Mouse (Mus musculus) embryonic facial prominence, embryonic 13.5 days (tissue): ENCODE measurements around the gene Cerkl. TPM values are rescaled to one million over a fixed set of nuclear protein-coding genes. Genes with fewer than 3 reads are reported as not detected.

Experiments used
- ATAC-seq: fragments of 200-750 bp; cut with Nextera tagmentation; 2 replicates; pipeline ENCODE4 v1.8.0; 2017; ENCODE audit warnings: low read depth; ENCODE audit not compliant: insufficient number of reproducible peaks, insufficient read depth, low FRiP score, low TSS enrichment
- H3K27ac ChIP-seq: fragments of 300-500 bp; sonication (generic); 2 replicates; pipeline ENCODE4 v1.5.1; 2015; ENCODE audit warnings: moderate library complexity, mild to moderate bottlenecking, inconsistent platforms
- H3K27me3 ChIP-seq: fragments of 300-500 bp; sonication (generic); 2 replicates; pipeline ENCODE4 v1.6.1; 2015; ENCODE audit warnings: mild to moderate bottlenecking, inconsistent platforms
- H3K36me3 ChIP-seq: fragments of 300-500 bp; sonication (generic); 2 replicates; pipeline ENCODE4 v1.6.1; 2015; ENCODE audit warnings: mild to moderate bottlenecking, inconsistent platforms
- H3K4me1 ChIP-seq: fragments of 300-500 bp; sonication (generic); 2 replicates; pipeline ENCODE4 v1.6.1; 2015; ENCODE audit warnings: inconsistent platforms
- H3K4me2 ChIP-seq: fragments of 300-500 bp; sonication (generic); 2 replicates; pipeline ENCODE4 v1.6.1; 2015; ENCODE audit warnings: moderate library complexity, mild to moderate bottlenecking, inconsistent platforms
- H3K4me3 ChIP-seq: fragments of 300-500 bp; sonication (generic); 2 replicates; pipeline ENCODE4 v1.5.1; 2015; ENCODE audit warnings: mild to moderate bottlenecking, inconsistent platforms
- H3K9ac ChIP-seq: fragments of 300-500 bp; sonication (generic); 2 replicates; pipeline ENCODE4 v1.6.1; 2015; ENCODE audit warnings: mild to moderate bottlenecking, inconsistent platforms
- H3K9me3 ChIP-seq: fragments of 300-500 bp; sonication (generic); 2 replicates; pipeline ENCODE4 v1.6.1; 2016; ENCODE audit warnings: inconsistent platforms
- WGBS: fragments of 180-500 bp; shearing (Covaris S2); methylation state at CpG from one replicate; pipeline ENCODE4 v1.1.7; 2015; ENCODE audit warnings: mixed read lengths; 5-methylcytosine and 5-hydroxymethylcytosine counted together
- polyA plus RNA-seq: library from polyadenylated mRNA; unstranded; fragments of >200 nt; fragmentation: Nextera tagmentation; extraction: Ambion mirVana; gene quantifications from 2 replicates; pipeline ENCODE4 v1.2.1, GENCODE M21; 2015

Gene Cerkl
- 2.9 TPM in 2 replicates for polyA plus RNA-seq

DNA sequence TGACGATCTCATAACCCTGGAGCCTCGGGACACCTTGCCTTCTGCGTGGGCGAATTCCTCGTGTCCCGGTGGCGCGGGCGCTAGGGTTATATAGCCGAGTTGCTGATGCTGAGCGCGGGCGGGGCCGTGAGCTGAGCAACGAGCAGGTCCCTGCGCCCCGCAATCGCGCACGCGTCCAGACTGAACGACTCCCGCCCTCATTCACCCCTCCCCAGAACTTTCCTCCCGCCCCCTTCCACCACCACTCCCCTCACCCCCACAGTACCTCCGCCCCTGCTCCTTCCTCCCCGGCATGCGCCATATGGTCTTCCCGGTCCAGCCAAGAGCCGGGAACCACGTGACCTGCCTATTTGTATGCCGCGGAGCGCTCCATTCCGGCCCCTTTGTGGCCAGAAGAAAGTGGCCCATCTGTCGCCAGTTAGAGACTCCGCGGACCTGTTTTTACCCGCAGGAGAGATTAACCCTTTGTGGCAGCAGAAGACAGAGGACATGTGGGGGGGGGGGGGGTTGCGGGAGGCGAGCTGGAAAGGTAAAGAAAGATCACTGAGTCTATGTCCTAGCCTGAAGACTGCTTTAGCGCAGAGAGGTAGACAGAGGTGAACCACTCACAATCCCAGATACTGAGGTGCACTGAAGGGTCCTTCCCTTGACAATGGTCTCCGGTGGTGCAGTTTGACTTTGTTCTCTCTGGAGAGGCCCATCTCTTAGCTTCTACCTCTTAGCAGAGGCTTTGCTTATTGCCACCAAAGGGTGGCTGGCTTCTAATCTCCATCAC is at the start of gene Cerkl, which contains the start of gene Neurod1:
Gene Cerkl, minus strand, starts transcription at position 211 of the 775 bp plus-strand sequence.
Gene Neurod1, minus strand, starts transcription at position 177 of the 775 bp plus-strand sequence.
- peaks cover 79% of the 10 kb centered on the region for H3K27me3 ChIP-seq
- WGBS = under 1% methylated on average over 39 of the region's 42 CpGs
- H3K4me2 ChIP-seq = peak within 1 kb of the TSS; percentile 65
- peaks cover 22% of the 10 kb centered on the region for H3K4me1 ChIP-seq
- no peak within 1 kb of the TSS for H3K9ac ChIP-seq
- no peaks in the 10 kb centered on the region for H3K9me3 ChIP-seq
- 0 out of 2 replicates have a peak, but pooled peaks have one; percentile 48 for ATAC-seq
- H3K36me3 ChIP-seq = no peaks in the 10 kb centered on the region
- H3K4me3 ChIP-seq = peak within 1 kb of the TSS; percentile 33
- no peak within 1 kb of the TSS for H3K27ac ChIP-seq

DNA sequence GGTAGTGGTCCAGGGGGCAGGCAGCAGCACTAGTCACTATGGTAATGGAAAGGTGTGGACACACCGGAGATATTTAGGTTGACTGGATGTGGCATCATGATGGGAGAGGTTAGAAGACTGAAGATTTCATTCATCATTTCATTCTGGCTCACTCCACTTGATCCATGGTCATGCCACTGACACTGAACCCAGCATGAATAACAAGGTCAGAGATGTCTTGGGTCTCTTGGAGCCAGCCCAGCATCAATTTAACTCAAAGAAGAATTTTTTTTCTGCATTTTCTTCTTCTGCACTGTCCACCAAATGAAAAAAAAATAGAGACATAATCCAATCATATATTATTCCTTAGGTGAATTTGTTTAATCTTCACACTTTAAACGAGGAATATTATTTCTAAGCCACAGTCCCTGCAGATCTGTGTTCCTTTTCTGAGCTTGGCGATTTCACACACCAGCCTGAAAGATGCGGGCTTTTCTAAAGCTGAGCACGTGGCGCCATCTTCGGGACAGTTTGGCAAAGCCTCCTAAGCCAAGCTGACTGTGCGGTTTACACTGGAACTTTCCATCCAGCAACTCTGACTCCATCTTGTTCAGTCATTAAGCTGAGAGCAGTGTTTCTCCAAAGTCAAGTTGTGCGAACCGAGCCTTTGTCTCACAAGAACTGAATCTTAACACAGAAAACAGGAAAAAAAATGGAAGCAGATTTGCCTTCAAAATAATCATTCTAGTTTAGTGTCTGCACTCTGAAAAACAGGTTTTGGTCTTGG is 42.6 kb upstream of the Cerkl start:
- Histone ChIP-seq H3K36me3 (no peaks in the 10 kb centered on the region), H3K4me3 (no peak overlapping the region), H3K4me2 (no peak overlapping the region), H3K27ac (no peak overlapping the region), H3K9me3 (no peaks in the 10 kb centered on the region), H3K9ac (no peak overlapping the region), H3K4me1 (no peaks in the 10 kb centered on the region), H3K27me3 (peaks cover 10% of the 10 kb centered on the region; the same call in 1 of the 2 replicates)
- WGBS = 25% methylated on average over 10 of the region's 10 CpGs
- no peak for ATAC-seq

GRCm38 (mm10) chr2:79485127-79485526 is 28.5 kb upstream of the Cerkl start:
- H3K36me3 ChIP-seq = no peaks in the 10 kb centered on the region
- no peak overlapping the region for H3K4me2 ChIP-seq
- no peaks in the 10 kb centered on the region for H3K27me3 ChIP-seq
- no peak overlapping the region for H3K9ac ChIP-seq
- no peak overlapping the region; the same call in 1 of the 2 replicates for H3K27ac ChIP-seq
- ATAC-seq = no peak
- no peaks in the 10 kb centered on the region for H3K4me1 ChIP-seq
- 33% methylated on average over 3 of the region's 3 CpGs for WGBS
- H3K9me3 ChIP-seq = no peaks in the 10 kb centered on the region
- H3K4me3 ChIP-seq = no peak overlapping the region

DNA sequence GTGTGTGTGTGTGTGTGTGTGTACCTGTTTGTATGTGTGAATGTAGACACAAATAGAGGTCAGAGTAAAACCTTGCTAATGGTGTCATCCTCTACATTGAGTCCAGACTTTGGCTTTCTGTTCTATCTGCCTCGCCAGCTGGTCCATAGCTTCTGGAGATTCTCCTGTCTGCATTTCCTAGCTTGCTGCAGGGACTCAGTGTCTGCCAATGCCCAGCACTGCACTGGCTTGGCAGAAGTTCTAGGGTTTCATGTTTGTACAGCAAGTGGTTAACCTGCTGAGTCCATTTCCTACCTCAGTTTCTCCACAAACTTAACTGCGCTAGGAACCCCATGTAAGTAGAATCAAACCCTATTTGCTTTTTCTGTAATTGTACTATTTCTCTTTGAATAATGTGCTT is 25.9 kb upstream of the Cerkl start:
- no peak overlapping the region for H3K4me2 ChIP-seq
- H3K27me3 ChIP-seq = no peaks in the 10 kb centered on the region
- H3K4me3 ChIP-seq = no peak overlapping the region
- no peaks in the 10 kb centered on the region for H3K9me3 ChIP-seq
- H3K4me1 ChIP-seq = no peaks in the 10 kb centered on the region
- WGBS = 89% methylated on average over 2 of the region's 2 CpGs
- H3K9ac ChIP-seq = no peak overlapping the region
- ATAC-seq = no peak
- no peak overlapping the region for H3K27ac ChIP-seq
- no peaks in the 10 kb centered on the region for H3K36me3 ChIP-seq

DNA sequence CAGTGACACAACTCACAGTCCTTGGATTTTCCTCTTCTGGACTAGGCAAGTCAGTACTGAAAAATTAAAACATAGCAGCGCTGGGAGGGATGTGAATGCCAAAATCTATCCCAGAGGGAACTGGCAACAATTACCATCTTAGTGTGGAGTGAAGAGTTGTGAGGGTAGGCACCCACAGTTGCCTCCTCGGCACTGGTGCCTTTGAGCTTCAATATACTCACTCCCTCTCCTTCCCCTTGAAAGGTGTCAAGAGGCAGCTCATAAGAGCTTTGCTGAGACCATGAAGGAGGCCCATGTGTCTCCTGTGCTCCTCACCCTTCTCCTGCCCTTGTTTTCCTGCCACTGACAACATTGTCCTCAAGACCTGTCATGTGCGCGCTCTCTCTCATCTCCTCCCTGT is 5.8 kb upstream of the Cerkl start:
- Histone ChIP-seq H3K27ac (no peak overlapping the region), H3K27me3 (peaks cover 50% of the 10 kb centered on the region), H3K9me3 (no peaks in the 10 kb centered on the region), H3K4me2 (no peak overlapping the region), H3K4me3 (no peak overlapping the region), H3K9ac (no peak overlapping the region), H3K36me3 (no peaks in the 10 kb centered on the region), H3K4me1 (peaks cover 9% of the 10 kb centered on the region; the same call in 1 of the 2 replicates)
- ATAC-seq = no peak
- WGBS = 81% methylated on average over 4 of the region's 4 CpGs

DNA sequence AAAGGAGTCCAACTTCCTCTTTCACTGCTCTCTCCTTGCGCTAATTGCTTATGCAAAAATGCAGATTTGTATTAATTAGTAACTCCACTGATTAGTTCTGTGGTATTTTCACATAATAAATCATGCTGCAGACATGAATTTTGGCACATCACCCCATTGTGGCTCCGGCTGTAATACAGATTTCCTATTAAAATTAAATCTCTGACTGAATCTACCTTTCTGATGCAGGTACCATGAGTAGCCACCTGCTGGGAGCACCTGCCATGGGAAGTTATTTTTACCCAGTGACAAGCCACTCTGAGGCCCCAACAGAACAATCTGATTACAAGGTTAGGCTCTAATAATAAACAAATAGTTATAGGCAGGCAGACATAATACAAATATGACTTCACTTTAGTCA is 5.3 kb upstream of the Cerkl start:
- Histone ChIP-seq H3K4me1 (peaks cover 9% of the 10 kb centered on the region; the same call in 1 of the 2 replicates), H3K4me2 (no peak overlapping the region), H3K9me3 (no peaks in the 10 kb centered on the region), H3K4me3 (no peak overlapping the region), H3K9ac (no peak overlapping the region), H3K27ac (no peak overlapping the region), H3K36me3 (no peaks in the 10 kb centered on the region), H3K27me3 (peaks cover 56% of the 10 kb centered on the region)
- no peak for ATAC-seq
- WGBS = 82% methylated on average over 2 of the region's 2 CpGs

DNA sequence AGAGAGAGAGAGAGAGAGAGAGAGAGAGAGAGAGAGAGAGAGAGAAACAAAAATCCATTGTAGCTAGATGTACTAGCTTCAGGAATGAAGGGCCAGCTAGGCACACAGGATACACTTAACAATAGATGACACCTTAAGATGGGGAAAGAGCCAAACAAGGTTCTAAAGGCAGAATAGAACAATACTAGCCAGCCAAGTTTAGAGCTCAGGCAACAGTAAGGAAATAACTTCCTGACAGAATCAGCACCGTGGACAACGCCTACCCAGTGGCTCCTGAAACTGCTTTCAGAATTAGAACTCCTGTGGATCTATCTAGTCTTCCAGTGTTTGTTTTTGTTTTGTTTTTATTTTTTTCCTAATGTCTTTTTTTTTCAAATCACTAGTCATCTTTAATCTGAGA is 4.0 kb upstream of the Cerkl start:
- Histone ChIP-seq H3K9ac (no peak overlapping the region), H3K4me1 (peaks cover 16% of the 10 kb centered on the region), H3K27me3 (peaks cover 69% of the 10 kb centered on the region), H3K4me3 (no peak overlapping the region), H3K4me2 (no peak overlapping the region), H3K9me3 (no peaks in the 10 kb centered on the region), H3K27ac (no peak overlapping the region), H3K36me3 (no peaks in the 10 kb centered on the region)
- no peak for ATAC-seq
- WGBS = 2% methylated on average over 2 of the region's 2 CpGs

- no peak overlapping the region for H3K9ac ChIP-seq
- H3K36me3 ChIP-seq = no peaks in the 10 kb centered on the region
- H3K27me3 ChIP-seq = peaks cover 73% of the 10 kb centered on the region
- H3K27ac ChIP-seq = no peak overlapping the region
- WGBS = 6% methylated on average over 14 of the region's 14 CpGs
- no peak for ATAC-seq
- no peak overlapping the region for H3K4me3 ChIP-seq
- peaks cover 16% of the 10 kb centered on the region for H3K4me1 ChIP-seq
- H3K9me3 ChIP-seq = no peaks in the 10 kb centered on the region
- H3K4me2 ChIP-seq = no peak overlapping the region
Measured at GRCm38 (mm10) chr2:79460107-79460506, 3.5 kb upstream of the Cerkl start.

- no peak overlapping the region for H3K4me3 ChIP-seq
- no peak overlapping the region for H3K27ac ChIP-seq
- H3K27me3 ChIP-seq = peaks cover 81% of the 10 kb centered on the region
- no peak overlapping the region for H3K4me2 ChIP-seq
- H3K9ac ChIP-seq = no peak overlapping the region
- peaks cover 19% of the 10 kb centered on the region for H3K4me1 ChIP-seq
- H3K36me3 ChIP-seq = no peaks in the 10 kb centered on the region
- ATAC-seq = no peak
- 2% methylated on average over 44 of the region's 44 CpGs for WGBS
- no peaks in the 10 kb centered on the region for H3K9me3 ChIP-seq
Measured at GRCm38 (mm10) chr2:79459061-79460045, 2.8 kb upstream of the Cerkl start.

DNA sequence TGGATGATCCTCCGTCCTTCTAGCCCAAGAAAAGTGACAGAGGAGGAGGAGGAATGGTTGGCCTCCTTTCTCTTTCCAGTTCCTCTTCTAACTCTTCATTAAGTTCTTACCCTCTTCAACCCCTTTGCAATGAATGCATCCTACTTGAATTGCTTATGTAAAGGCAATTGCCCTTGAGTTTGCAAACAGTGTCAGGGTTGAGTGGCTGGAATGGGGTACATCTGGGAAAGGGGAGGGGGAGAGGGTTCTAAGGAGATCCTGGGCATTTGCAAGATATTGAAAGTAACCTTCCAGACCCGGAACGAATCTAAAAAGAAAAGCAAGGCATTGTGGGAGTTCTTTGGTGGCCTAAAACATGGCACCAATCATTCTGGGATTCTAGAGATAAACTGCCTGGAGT is 1.3 kb upstream of the Cerkl start:
- WGBS = 12% methylated on average over 3 of the region's 3 CpGs

GRCm38 (mm10) chr2:79457434-79457833 is 849 bp upstream of the Cerkl start:
- ATAC-seq = no peak
- H3K36me3 ChIP-seq = no peaks in the 10 kb centered on the region
- WGBS = 55% methylated on average over 3 of the region's 3 CpGs
- H3K27ac ChIP-seq = no peak overlapping the region
- H3K9ac ChIP-seq = no peak overlapping the region
- peaks cover 82% of the 10 kb centered on the region for H3K27me3 ChIP-seq
- no peak overlapping the region for H3K4me2 ChIP-seq
- no peak overlapping the region for H3K4me3 ChIP-seq
- peaks cover 22% of the 10 kb centered on the region for H3K4me1 ChIP-seq
- no peaks in the 10 kb centered on the region for H3K9me3 ChIP-seq

More for the DNA sequence above, 1.3 kb upstream of the Cerkl start:
- peaks cover 22% of the 10 kb centered on the region for H3K4me1 ChIP-seq
- no peak overlapping the region for H3K9ac ChIP-seq
- peaks cover 83% of the 10 kb centered on the region for H3K27me3 ChIP-seq
- ATAC-seq = no peak
- no peak overlapping the region for H3K4me2 ChIP-seq
- no peaks in the 10 kb centered on the region for H3K9me3 ChIP-seq
- no peaks in the 10 kb centered on the region for H3K36me3 ChIP-seq
- no peak overlapping the region for H3K27ac ChIP-seq
- no peak overlapping the region for H3K4me3 ChIP-seq
